Mouse (Mus musculus): ENCODE data around the gene Ms4a6d. TPM values are rescaled to one million over a fixed set of nuclear protein-coding genes. Genes with fewer than 3 reads are reported as not detected.
A peak's percentile ranks its signal among the peaks of the same experiment; 100 is the strongest.

Ms4a6d gene
- total RNA-seq, 2 experiments from 2014 or later: 0.89 to 1.6 TPM

DNA sequence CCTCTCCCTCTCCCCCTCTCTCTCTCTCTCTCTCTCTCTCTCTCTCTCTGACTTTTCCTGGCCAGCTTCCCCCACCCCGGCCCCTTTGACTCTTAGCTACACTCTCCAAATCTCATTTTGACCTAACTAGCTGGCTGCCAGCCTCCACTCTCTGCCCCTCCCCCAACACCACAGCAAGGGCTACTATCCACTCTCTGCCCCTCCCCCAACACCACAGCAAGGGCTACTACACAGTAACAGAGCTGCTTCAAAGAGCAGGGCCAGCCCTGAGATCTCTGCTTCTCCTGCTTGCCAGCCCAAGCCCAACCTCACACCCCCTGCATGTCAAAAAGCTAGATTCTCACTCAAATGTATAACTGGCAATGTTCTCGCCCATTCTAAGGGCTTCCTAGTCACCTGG is 67.3 kb downstream of the Ms4a6d start:
- no peak for TF ChIP-seq CTCF (IDR thresholded peaks at IDR 0.05)
- intact Hi-C loops (cut with DNase I): no loop called here
- DNase-seq: peak; percentile 46
- Histone ChIP-seq H3K27ac (no peak overlapping the region), H3K4me3 (peak overlapping the region; percentile 54)

Other genes with a start within 250 kb of the Ms4a6d start
- gene Ms4a4a, start 229.3 kb downstream of the Ms4a6d start, total RNA-seq (2021): 1 to 10 TPM; 1.5 to 4.2 TPM
- not detected for gene Ms4a4c, start 200.1 kb downstream of the Ms4a6d start, total RNA-seq (2021)
- not detected for gene Ms4a4b, start 161.3 kb downstream of the Ms4a6d start, total RNA-seq (2021)
- gene Ms4a6c, start 135.5 kb downstream of the Ms4a6d start, total RNA-seq (2021): 1 to 10 TPM; 1.3 to 3.4 TPM
- not detected for gene Gm8369, start 118.9 kb downstream of the Ms4a6d start, total RNA-seq (2021)
- 1 to 10 TPM in 1 of 2 experiments, under 1 TPM in 1; 0.54 to 2.7 TPM for gene Ms4a6b, start 88.3 kb downstream of the Ms4a6d start, total RNA-seq (2021)
- gene Ms4a4d, start 68.0 kb downstream of the Ms4a6d start, total RNA-seq (2021): 1 to 10 TPM; 4.0 TPM
- under 1 TPM in 1 of 2 experiments, not detected in 1; 0.31 TPM for gene Ms4a2, start 18.9 kb upstream of the Ms4a6d start, total RNA-seq (2021)
- not detected for gene Ms4a3, start 36.0 kb upstream of the Ms4a6d start, total RNA-seq (2021)
- not detected for gene Oosp2, start 55.7 kb upstream of the Ms4a6d start, total RNA-seq (2021)
- not detected for gene Oosp1, start 86.3 kb upstream of the Ms4a6d start, total RNA-seq (2021)
- gene Oosp3, start 92.2 kb upstream of the Ms4a6d start, total RNA-seq (2021): not detected
- not detected for gene Gif, start 142.7 kb upstream of the Ms4a6d start, total RNA-seq (2021)
- gene Mrpl16, start 165.5 kb upstream of the Ms4a6d start, total RNA-seq (2021): 10 to 100 TPM; 51.6 to 69.4 TPM
- gene Stx3, start 214.6 kb upstream of the Ms4a6d start, total RNA-seq (2021): 1 to 10 TPM; 1.7 to 2.6 TPM
- not detected for gene Olfr1417, start 234.4 kb upstream of the Ms4a6d start, total RNA-seq (2021)